Mouse (Mus musculus): Measurements from ENCODE around the gene Cdkn2b. TPM values are rescaled to one million over a fixed set of nuclear protein-coding genes. Genes with fewer than 3 reads are reported as not detected.

The Cdkn2b gene
- total and polyA plus RNA-seq, 3 experiments, result 1.9 to 2.5 TPM; not detected in 1

DNA sequence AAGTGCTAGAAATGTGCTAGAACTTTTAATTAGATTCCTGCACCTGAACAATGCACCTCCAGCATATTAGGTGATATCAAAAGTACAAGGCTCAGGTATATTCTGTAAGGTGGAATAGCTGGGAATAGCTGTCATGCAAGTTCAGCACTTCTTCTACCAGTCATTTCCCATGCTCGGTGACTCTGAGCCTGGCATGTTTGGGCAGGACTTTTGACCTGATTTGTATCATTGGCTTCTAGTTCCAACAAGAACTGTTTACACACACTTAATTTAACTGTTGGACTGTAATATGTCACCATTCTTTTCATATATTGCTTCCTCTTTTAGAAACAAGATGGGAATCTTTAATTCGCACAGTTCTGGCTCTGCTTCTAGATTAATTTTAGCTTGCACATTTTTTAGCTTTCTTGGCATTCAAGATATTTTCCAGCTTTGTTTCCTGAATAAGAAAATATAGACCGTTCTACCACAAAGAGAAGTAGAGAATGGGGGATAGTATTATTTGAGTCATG, 42.3 kb upstream of the Cdkn2b start:
- TF ChIP-seq ELF1 (IDR thresholded peaks at IDR 0.05; ENCODE audit: low read depth, low read length) (no peak), ZC3H11A (IDR thresholded peaks at IDR 0.05; ENCODE audit: low read depth, low read length) (0 out of 2 replicates have a peak, but pooled peaks have one; percentile 7), MAFK (IDR thresholded peaks at IDR 0.05; ENCODE audit: borderline replicate concordance, low read depth, low read length) (0 out of 2 replicates have a peak, but pooled peaks have one; percentile 13), SMC3 (IDR thresholded peaks at IDR 0.05; ENCODE audit: low read depth, low read length) (0 out of 2 replicates have a peak, but pooled peaks have one; percentile 3), SIN3A (IDR thresholded peaks at IDR 0.05; ENCODE audit: low read length) (peak; percentile 44), ZNF384 (IDR thresholded peaks at IDR 0.05; ENCODE audit: low read depth, low read length) (no peak), ZKSCAN1 (IDR thresholded peaks at IDR 0.05; ENCODE audit: low read depth, low read length) (0 out of 2 replicates have a peak, but pooled peaks have one; percentile 43), POLR2AphosphoS5 (IDR thresholded peaks at IDR 0.05; ENCODE audit: borderline replicate concordance, low read depth, low read length) (no peak), ETS1 (IDR thresholded peaks at IDR 0.05; ENCODE audit: low read depth, low read length) (peak; percentile 68), GATA1 (IDR thresholded peaks at IDR 0.05; ENCODE audit: low read depth, low read length) (0 out of 2 replicates have a peak, but pooled peaks have one; percentile 34), POLR2AphosphoS2 (IDR thresholded peaks at IDR 0.05; ENCODE audit: low read length) (no peak), EP300 (IDR thresholded peaks at IDR 0.05; ENCODE audit: low read depth in 1 of 2, low read length in 2 of 2) (peak; percentile 50 to 51; a peak in 3 of 4 replicates), MAX (IDR thresholded peaks at IDR 0.05; ENCODE audit: low read length) (no peak)
- no peaks in the 10 kb centered on the region for H3K27me3 ChIP-seq (ENCODE audit: control insufficient read depth in 1 of 2, insufficient read depth in 2 of 2, low read length in 2 of 2)
- peaks cover 16 to 25% of the 10 kb centered on the region in 2 experiments for H3K4me1 ChIP-seq (ENCODE audit: control insufficient read depth in 1 of 2, insufficient read depth in 2 of 2, low read length in 2 of 2)
- H3K27ac ChIP-seq (ENCODE audit: control insufficient read depth, low read depth, low read length), result peak overlapping the region; percentile 50; the same call in 1 of the 2 replicates
- H3K9me3 ChIP-seq (replicated peaks; ENCODE audit: insufficient read depth, low read length), result no peaks in the 10 kb centered on the region
- no peak overlapping the region for H3K9ac ChIP-seq (ENCODE audit: control insufficient read depth, low read depth, low read length, poor library complexity, severe bottlenecking)
- H3K79me2 ChIP-seq (ENCODE audit: control insufficient read depth, insufficient read depth, low read length, poor library complexity), result no peaks in the 10 kb centered on the region
- no peak overlapping the region for H3K4me3 ChIP-seq (ENCODE audit: control insufficient read depth in 1 of 2, insufficient read depth in 1 of 2, low read depth in 2 of 2, low read length in 2 of 2)
- peak; percentile 54 for DNase-seq (ENCODE audit: low read depth, low spot score)
- H3K36me3 ChIP-seq (ENCODE audit: control insufficient read depth in 1 of 2, insufficient read depth in 2 of 2, low read length in 2 of 2), result peaks cover 0 to 28% of the 10 kb centered on the region in 2 experiments; a peak in 3 of 4 replicates

DNA sequence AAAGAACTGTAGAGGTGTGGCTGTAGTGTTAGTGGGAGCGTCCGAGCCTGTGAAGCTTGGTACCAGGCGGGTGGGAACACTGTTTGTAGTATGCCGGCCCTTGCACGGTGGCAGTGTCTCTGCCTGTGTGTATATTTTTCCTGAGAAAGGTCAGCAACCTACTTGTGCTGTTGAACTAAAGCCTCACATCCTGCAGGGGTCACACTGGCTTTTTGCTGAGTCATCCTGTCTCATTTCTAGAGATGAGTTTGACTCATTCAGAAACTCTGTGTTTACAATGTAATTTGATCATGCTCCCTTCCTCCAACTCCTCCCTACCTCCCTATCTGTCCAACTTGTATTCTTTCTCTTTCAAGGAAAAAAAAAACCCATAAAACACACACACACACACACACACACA, 40.6 kb upstream of the Cdkn2b start:
- peak overlapping the region; percentile 96 for H3K27ac ChIP-seq (ENCODE audit: control insufficient read depth, low read depth, low read length)
- no peaks in the 10 kb centered on the region for H3K79me2 ChIP-seq (ENCODE audit: control insufficient read depth, insufficient read depth, low read length, poor library complexity)
- DNase-seq (ENCODE audit: low read depth, low spot score), result peak; percentile 92
- peaks cover 2 to 28% of the 10 kb centered on the region in 2 experiments; a peak in 3 of 4 replicates for H3K36me3 ChIP-seq (ENCODE audit: control insufficient read depth in 1 of 2, insufficient read depth in 2 of 2, low read length in 2 of 2)
- H3K4me3 ChIP-seq (ENCODE audit: control insufficient read depth in 1 of 2, insufficient read depth in 1 of 2, low read depth in 2 of 2, low read length in 2 of 2), result peak overlapping the region; percentile 41 to 52
- H3K9ac ChIP-seq (ENCODE audit: control insufficient read depth, low read depth, low read length, poor library complexity, severe bottlenecking), result peak overlapping the region; percentile 64
- peaks cover 19 to 25% of the 10 kb centered on the region in 2 experiments for H3K4me1 ChIP-seq (ENCODE audit: control insufficient read depth in 1 of 2, insufficient read depth in 2 of 2, low read length in 2 of 2)
- no peaks in the 10 kb centered on the region for H3K27me3 ChIP-seq (ENCODE audit: control insufficient read depth in 1 of 2, insufficient read depth in 2 of 2, low read length in 2 of 2)
- H3K9me3 ChIP-seq (replicated peaks; ENCODE audit: insufficient read depth, low read length), result no peaks in the 10 kb centered on the region
- TF ChIP-seq MAZ (IDR thresholded peaks at IDR 0.05; ENCODE audit: low read depth, low read length) (no peak), E2F4 (IDR thresholded peaks at IDR 0.05; ENCODE audit: borderline replicate concordance, low read depth, low read length) (no peak), GABPA (IDR thresholded peaks at IDR 0.05; ENCODE audit: low read depth, low read length) (peak; percentile 95), ZC3H11A (IDR thresholded peaks at IDR 0.05; ENCODE audit: low read depth, low read length) (no peak), ZKSCAN1 (IDR thresholded peaks at IDR 0.05; ENCODE audit: low read depth, low read length) (no peak), KAT2A (conservative IDR thresholded peaks at IDR 0.05; ENCODE audit: low read depth, low read length) (no peak), SIN3A (IDR thresholded peaks at IDR 0.05; ENCODE audit: low read length) (peak; percentile 89), NRF1 (IDR thresholded peaks at IDR 0.05; ENCODE audit: insufficient read depth, low read depth, low read length, poor library complexity, severe bottlenecking) (no peak), MAX (IDR thresholded peaks at IDR 0.05; ENCODE audit: low read length) (no peak), JUND (IDR thresholded peaks at IDR 0.05; ENCODE audit: low read depth, low read length) (no peak), GATA1 (IDR thresholded peaks at IDR 0.05; ENCODE audit: low read depth, low read length) (no peak), ZMIZ1 (IDR thresholded peaks at IDR 0.05; ENCODE audit: low read depth, low read length) (no peak), HCFC1 (IDR thresholded peaks at IDR 0.05; ENCODE audit: low read depth, low read length) (no peak), ELF1 (IDR thresholded peaks at IDR 0.05; ENCODE audit: low read depth, low read length) (no peak), MYB (IDR thresholded peaks at IDR 0.05; ENCODE audit: low read depth, low read length) (no peak), TBP (IDR thresholded peaks at IDR 0.05; ENCODE audit: low read depth, low read length) (no peak; the same call in 1 of the 2 replicates), MAFK (IDR thresholded peaks at IDR 0.05; ENCODE audit: borderline replicate concordance, low read depth, low read length) (peak; percentile 96), CHD1 (IDR thresholded peaks at IDR 0.05; ENCODE audit: low read depth, low read length) (no peak), USF2 (IDR thresholded peaks at IDR 0.05; ENCODE audit: borderline replicate concordance in 1 of 2, insufficient read depth in 1 of 2, low read depth in 1 of 2, low read length in 2 of 2) (no peak), BHLHE40 (IDR thresholded peaks at IDR 0.05; ENCODE audit: borderline replicate concordance, low read depth, low read length) (no peak), POLR2AphosphoS2 (IDR thresholded peaks at IDR 0.05; ENCODE audit: low read length) (no peak), UBTF (IDR thresholded peaks at IDR 0.05; ENCODE audit: borderline replicate concordance, insufficient read depth, low read depth, low read length) (no peak), EP300 (IDR thresholded peaks at IDR 0.05; ENCODE audit: low read depth in 1 of 2, low read length in 2 of 2) (peak; percentile 30 to 56; a peak in 3 of 4 replicates), POLR2AphosphoS5 (IDR thresholded peaks at IDR 0.05; ENCODE audit: borderline replicate concordance, low read depth, low read length) (no peak), ETS1 (IDR thresholded peaks at IDR 0.05; ENCODE audit: low read depth, low read length) (peak; percentile 90)

Data from MEL (cell line).